In the genomic region with DNA sequence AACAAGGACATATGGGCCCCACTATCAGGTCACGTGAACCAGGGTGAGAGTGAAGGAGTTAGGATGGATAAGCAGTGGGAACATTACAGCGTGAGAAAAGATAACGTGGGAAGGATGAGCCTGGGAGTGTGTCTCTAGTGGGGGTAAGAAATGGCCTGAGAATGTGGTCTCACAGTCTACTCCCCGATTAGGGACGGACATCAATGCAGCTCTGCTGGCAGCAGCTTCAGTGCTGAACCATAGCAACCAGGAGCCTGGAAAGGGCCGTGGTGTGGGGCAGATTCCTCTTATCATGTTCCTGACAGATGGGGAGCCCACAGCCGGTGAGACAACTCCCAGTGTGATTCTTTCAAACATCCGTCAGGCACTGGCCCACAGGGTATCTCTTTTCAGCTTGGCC, we compare ENCODE assay signal across 23 mouse cellular contexts. TPM values are rescaled to one million over a fixed set of nuclear protein-coding genes. Genes with fewer than 3 reads are reported as not detected.
DNase-seq lines count a peak whose midpoint lies in the region; ATAC-seq lines count a peak whose summit lies in the region.
"Had no signal": no experiment of that assay in that cellular context is flagged by ENCODE, and none has a peak within 500 bp of the region (broad histone marks: within the 10 kb centered on the region; RNA-seq: fewer than 3 reads in every experiment).

No protein-coding gene starts in this region.

- WGBS in heart, embryonic 12.5 days: 27% methylated on average over 8 of the region's 8 CpGs

- no peak overlapping the region for H3K4me2 ChIP-seq in heart, embryonic 12.5 days
- H3K4me2 ChIP-seq: forebrain, embryonic 12.5 days; limb, embryonic 13.5 days; midbrain, embryonic 12.5 days had no signal

- ATAC-seq in heart, embryonic 12.5 days (ENCODE audit: insufficient number of reproducible peaks, low FRiP score): peak; percentile 9; the same call in 1 of the 2 replicates

- peaks cover 16% of the 10 kb centered on the region for H3K4me1 ChIP-seq in heart, embryonic 12.5 days (replicated peaks)
- H3K4me1 ChIP-seq: forebrain, embryonic 12.5 days; limb, embryonic 13.5 days; midbrain, embryonic 12.5 days had no signal

- H3K36me3 ChIP-seq in heart, embryonic 12.5 days: no peaks in the 10 kb centered on the region
- H3K36me3 ChIP-seq: forebrain, embryonic 12.5 days; limb, embryonic 13.5 days; midbrain, embryonic 12.5 days had no signal

- intact Hi-C loops in heart, postnatal 14 days (cut with DNase I): no loop called here

- H3K27me3 ChIP-seq in heart, embryonic 12.5 days (replicated peaks): no peaks in the 10 kb centered on the region
- H3K27me3 ChIP-seq: CH12.LX; midbrain, embryonic 12.5 days had no signal

- DNase-seq in heart, postnatal 14 days: no peak
- peak; percentile 4 for DNase-seq in layer of hippocampus, adult 9-11 months
- no peak for DNase-seq in layer of hippocampus, adult 11-12 months (ENCODE audit: low spot score)
- peak; percentile 7 for DNase-seq in brain, adult 2 months (ENCODE audit: low read depth, low spot score)
- peak; percentile 5 to 6 for DNase-seq in layer of hippocampus, postnatal 36 days
- DNase-seq in right cerebral cortex, adult 2 months (ENCODE audit: low spot score in 2 of 2): no peak
- DNase-seq: adrenal gland, postnatal 25 days; cerebellum, adult 2 months; cerebellum, postnatal 36 days; gastrocnemius, adult 2 months; kidney, adult 2 months; kidney, postnatal 10 days; lung, adult 18-20 months; right cerebral cortex, postnatal 14 days; spleen, adult 18-20 months; thymus, adult 18-20 months; thymus, postnatal 4 days had no signal

- H3K9ac ChIP-seq in heart, embryonic 12.5 days: no peak overlapping the region
- H3K9ac ChIP-seq: forebrain, embryonic 12.5 days; limb, embryonic 13.5 days; midbrain, embryonic 12.5 days had no signal

- H3K4me3 ChIP-seq in heart, embryonic 12.5 days: no peak overlapping the region
- H3K4me3 ChIP-seq: forebrain, embryonic 12.5 days; gastrocnemius, adult 2 months; limb, embryonic 13.5 days; midbrain, embryonic 12.5 days had no signal

- 0 out of 2 replicates have a peak overlapping the region, but pooled peaks have one; percentile 26 for H3K27ac ChIP-seq in heart, embryonic 12.5 days (ENCODE audit: poor library complexity, severe bottlenecking)
- H3K27ac ChIP-seq: forebrain, embryonic 12.5 days; gastrocnemius, adult 2 months; limb, embryonic 13.5 days; midbrain, embryonic 12.5 days had no signal

- H3K9me3 ChIP-seq in heart, embryonic 12.5 days (replicated peaks): no peaks in the 10 kb centered on the region
- H3K9me3 ChIP-seq: forebrain, embryonic 12.5 days; limb, embryonic 13.5 days; midbrain, embryonic 12.5 days had no signal

RNA-seq across cellular contexts. Expression of gene Maged2, which starts 34.1 kb away (rescaled TPM):
- polyA plus RNA-seq in heart, embryonic 12.5 days (2016; fragmentation: Nextera tagmentation; extraction: Ambion mirVana): 597 and 622 TPM in 2 replicates
- 10 to 100 TPM; 52.7 to 63.7 TPM for total RNA-seq in heart, postnatal 14 days (2021)
- total RNA-seq in layer of hippocampus, postnatal 36 days (2021): 10 to 100 TPM; 42.7 to 43.6 TPM
- total RNA-seq: MEL had no signal

Comparison
In these comparisons a context has a peak if more than half of its experiments do, and no peak if none do; other contexts are left out.
1. DNase-seq: peak in layer of hippocampus, adult 9-11 months (single experiment), brain, adult 2 months (single experiment) and layer of hippocampus, postnatal 36 days (2 of 2); none in heart, postnatal 14 days (0 of 2), layer of hippocampus, adult 11-12 months (single experiment) and right cerebral cortex, adult 2 months (0 of 2).